Mouse (Mus musculus) gastrocnemius, postnatal 36 days (tissue): Measurements from ENCODE around the gene Pcx. TPM values are rescaled to one million over a fixed set of nuclear protein-coding genes. Genes with fewer than 3 reads are reported as not detected.

Experiments used
- DNase-seq, 2 experiments: peaks; one replicate each; pipeline ENCODE4 v3.0.0; 2022
- intact Hi-C: fragments of 180-260 bp; cut with DNase I; formaldehyde crosslinking; loops from one replicate; pipeline ENCODE4 v1.15.1; 2025
- total RNA-seq, 2 experiments: library from RNA; stranded (reverse); gene quantifications; 2 replicates each; pipeline ENCODE4 v1.2.3; 2021

The Pcx gene
- total RNA-seq, 2 experiments from 2014 or later: 62.5 to 63.4 TPM

DNA sequence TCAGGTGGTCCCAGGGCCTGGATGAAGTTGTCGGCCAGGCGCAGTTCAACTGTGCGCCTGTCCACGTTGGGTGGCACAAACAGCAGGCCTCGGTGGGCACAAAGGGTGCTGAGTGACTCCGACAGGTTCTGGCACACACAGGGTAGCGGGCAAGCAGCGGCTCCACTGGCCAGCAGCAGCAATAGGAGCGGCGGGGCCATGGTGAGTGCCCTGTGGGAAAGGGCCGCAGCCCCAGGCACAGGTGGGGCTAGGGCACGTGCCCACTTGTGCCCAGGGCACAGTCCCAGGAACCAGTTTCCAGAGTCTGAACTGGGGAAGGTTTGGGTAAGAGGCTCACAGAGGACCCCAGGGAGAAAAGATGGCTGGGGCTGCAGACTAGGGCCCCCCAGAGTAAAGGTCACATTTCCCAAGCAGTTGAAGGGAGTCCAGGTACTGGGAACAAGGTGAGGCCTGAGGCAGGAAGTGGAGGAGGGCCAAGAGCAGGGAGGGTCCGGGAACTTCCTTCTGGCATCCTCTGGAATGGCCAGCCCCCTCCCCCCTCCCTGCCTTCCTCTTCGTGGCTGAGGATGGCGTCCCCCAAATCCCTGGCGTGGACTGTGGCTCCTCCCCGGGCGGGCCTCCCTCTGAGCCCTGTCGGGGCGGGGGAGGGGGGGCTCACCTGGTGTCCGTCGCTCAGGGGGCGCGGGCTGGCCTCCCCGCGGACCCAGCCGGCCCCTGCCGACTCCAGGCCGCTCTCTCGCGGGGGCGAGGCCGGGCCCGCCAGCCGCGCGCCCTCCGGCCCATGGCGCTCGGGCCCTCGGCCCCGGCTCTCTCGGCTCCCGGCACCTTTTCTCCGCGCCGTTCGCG lies 104.3 kb downstream of the Pcx start:
- intact Hi-C loops: loop anchor here (2.0 kb wide), 1 partner anchor 116 kb away; the partner anchor contains the start of gene 2010003K11Rik
- no peak for DNase-seq

DNA sequence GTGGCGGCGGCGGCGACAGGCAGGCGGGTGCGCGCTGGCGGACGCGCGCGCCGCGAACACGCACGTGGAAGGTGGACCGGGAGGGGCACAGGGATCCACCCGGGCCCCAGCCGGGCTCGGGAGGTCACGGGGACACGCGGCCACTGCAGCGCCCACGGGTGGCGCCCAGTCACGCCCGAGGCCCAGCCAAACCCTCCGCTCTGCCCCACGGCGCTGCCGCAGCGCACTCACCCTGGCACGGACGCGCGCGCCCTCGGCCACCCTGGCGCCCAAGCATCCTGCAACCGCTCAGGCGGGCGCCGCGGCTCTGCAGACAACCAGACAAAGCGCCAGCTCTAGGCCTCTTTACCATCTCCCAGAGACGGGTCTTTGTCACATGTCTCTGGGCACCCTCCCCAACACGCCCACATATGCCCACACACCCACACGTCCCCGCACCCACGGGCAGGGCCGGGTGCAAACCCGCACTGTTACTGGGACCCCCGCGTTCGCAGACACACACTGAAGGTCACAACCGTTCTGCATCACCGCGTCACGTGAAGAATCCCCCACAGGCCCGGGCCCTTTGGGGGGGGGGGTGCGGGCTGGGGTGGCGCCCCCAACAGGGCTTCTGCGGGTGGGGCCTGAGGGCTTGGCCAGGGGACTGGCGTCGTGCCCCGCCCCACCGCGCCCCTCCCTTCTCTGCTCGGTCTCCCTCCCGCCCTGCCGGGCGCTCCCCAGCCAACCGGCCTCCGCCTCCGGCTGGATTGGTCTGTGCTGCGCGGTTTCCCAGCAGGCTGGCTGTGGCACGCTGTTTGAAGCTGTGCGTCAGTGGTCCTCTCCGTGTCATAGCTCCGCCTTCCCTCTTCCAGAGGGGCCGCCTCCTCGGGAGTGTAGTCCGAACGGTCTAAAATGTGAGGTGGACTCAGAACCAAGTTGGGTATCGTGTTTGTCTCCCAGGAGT lies 105.2 kb downstream of the Pcx start, which contains the start of gene Lrfn4:
Gene Lrfn4 (minus strand): TSS at position 517 of the 943 bp plus-strand sequence.
- intact Hi-C loops: loop anchor here (2.0 kb wide), 1 partner anchor 117 kb away; the partner anchor contains the start of gene 2010003K11Rik

DNA sequence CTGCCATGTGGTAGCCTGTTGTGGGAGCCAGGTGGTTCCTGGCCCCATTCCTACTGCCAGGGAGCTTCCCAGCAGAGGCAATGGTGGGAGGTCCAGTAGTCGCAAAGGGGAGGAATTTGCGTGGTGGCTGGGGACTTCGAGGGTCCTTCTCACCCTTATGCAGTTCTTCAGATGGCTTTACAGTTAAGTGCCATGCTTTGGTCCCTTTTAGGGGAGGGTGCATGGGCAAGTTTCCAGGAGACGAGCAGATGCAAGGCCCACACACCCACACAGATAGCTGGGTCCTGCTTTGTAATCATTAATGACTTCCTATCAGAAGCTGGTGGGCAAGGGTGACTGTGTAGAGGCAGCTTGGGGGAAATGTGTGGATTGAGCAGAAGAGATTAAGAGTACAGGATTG lies 106.3 kb downstream of the Pcx start:
- no peak for DNase-seq
- intact Hi-C loops: no loop called here

More for the DNA sequence above, 105.2 kb downstream of the Pcx start, which contains the start of gene Lrfn4:
- peak; percentile 62 to 74 for DNase-seq

DNA sequence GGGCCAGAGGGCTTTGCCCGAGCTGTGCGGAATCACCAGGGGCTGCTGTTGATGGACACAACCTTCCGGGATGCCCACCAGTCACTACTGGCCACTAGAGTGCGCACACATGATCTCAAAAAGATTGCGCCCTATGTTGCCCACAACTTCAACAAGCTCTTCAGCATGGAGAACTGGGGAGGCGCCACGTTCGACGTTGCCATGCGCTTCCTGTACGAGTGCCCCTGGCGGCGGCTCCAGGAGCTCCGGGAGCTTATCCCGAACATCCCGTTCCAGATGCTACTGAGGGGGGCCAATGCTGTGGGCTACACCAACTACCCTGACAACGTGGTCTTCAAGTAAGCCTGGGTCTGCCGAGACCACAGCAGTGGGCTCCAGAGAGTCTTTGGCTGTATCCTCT lies 107.9 kb downstream of the Pcx start:
- intact Hi-C loops: no loop called here

DNA sequence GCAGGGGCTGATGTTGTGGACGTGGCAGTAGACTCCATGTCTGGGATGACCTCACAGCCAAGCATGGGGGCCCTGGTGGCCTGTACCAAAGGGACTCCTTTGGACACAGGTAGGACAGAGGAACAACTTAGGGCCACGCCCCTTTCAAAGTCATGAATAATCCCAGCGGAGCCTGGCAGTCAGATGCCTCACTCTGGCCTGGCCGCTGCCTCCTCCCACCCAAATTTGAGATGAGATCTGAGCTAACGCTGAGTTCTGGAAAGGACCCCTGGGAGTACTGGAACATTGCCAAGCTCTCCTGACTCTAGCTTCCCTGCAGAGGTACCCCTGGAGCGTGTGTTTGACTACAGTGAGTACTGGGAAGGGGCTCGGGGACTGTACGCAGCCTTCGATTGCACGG lies 109.2 kb downstream of the Pcx start:
- DNase-seq: no peak
- intact Hi-C loops: no loop called here

More for the DNA sequence above, 107.9 kb downstream of the Pcx start:
- no peak for DNase-seq

DNA sequence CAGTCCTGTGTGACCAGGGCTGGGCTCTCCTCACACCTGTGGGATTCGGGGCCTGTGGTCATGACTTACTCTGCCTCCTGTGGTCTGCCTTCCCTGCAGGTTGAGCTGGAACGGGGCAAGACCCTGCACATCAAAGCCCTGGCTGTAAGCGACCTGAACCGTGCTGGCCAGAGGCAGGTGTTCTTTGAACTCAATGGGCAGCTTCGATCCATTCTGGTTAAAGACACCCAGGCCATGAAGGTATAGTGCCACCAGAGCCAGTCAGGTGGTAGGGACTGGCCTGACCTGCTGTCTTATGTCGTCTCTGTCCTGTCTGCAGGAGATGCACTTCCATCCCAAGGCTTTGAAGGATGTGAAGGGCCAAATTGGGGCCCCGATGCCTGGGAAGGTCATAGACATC lies 110.4 kb downstream of the Pcx start:
- intact Hi-C loops: loop anchor here (10.0 kb wide), 1 partner anchor 344 kb away; the partner anchor contains the start of gene Mrpl11
- no peak for DNase-seq

DNA sequence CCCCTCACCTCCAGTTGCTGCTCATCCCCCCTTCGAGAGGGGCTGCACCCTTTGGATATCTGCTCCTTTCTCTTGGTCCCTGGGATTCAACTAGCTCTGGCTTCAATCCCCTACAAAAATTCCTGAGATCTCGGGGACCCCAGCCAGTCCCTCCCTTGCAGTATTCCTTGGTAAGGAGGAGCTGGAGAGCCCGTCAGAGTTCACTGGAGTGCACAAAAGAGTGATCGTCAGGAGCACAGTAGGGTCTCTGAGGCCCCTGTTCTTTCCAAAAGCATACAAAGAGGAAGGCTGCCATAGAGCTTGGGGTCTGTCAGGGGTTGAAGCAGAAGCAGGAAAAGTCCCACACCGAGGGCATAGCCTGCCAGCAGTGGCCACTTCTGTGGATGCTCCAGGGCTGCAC lies 112.5 kb downstream of the Pcx start:
- intact Hi-C loops: loop anchor here (10.0 kb wide), 1 partner anchor 342 kb away; the partner anchor contains the start of gene Mrpl11
- DNase-seq: no peak

DNA sequence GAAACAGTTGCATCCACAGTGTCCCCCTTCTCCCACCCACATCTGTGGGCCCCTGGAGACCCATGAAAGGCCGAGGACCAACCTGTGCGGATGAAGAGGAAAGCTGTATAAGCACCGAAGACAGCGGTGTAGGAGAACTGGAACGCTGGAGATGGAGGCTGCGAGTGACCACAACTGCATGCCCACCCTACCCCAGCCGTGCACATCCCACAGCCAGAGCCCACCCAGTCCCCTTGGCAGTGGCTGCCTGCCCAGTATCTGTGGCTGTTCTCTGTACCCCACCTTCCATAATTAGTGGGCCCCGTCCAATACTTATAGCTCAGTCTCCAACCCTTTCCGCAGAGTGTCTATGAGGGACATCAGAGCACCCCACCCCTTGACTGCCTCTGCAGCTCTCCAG lies 113.1 kb downstream of the Pcx start:
- DNase-seq: no peak
- intact Hi-C loops: loop anchor here (10.0 kb wide), 1 partner anchor 341 kb away; the partner anchor contains the start of gene Mrpl11

DNA sequence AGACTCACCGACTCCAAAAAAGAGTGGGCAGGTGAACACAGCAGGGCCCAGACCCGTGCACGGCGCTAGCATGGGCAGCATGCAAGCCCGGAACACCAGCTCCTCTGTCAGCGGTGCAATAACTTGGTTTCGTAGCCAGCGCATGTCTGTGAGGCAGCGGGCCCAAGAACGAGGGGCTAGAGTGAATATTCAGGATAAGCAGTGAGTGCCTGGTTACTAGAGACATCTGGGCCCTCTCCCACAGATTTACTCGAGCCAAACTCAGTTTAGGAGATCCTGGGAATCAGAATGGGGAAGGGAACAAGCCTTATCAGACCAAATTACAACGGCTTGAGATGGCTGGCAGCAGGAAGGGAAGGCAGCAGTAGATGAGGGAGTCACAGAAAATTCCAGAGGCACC lies 113.7 kb downstream of the Pcx start:
- intact Hi-C loops: loop anchor here (10.0 kb wide), 1 partner anchor 341 kb away; the partner anchor contains the start of gene Mrpl11
- DNase-seq: no peak

DNA sequence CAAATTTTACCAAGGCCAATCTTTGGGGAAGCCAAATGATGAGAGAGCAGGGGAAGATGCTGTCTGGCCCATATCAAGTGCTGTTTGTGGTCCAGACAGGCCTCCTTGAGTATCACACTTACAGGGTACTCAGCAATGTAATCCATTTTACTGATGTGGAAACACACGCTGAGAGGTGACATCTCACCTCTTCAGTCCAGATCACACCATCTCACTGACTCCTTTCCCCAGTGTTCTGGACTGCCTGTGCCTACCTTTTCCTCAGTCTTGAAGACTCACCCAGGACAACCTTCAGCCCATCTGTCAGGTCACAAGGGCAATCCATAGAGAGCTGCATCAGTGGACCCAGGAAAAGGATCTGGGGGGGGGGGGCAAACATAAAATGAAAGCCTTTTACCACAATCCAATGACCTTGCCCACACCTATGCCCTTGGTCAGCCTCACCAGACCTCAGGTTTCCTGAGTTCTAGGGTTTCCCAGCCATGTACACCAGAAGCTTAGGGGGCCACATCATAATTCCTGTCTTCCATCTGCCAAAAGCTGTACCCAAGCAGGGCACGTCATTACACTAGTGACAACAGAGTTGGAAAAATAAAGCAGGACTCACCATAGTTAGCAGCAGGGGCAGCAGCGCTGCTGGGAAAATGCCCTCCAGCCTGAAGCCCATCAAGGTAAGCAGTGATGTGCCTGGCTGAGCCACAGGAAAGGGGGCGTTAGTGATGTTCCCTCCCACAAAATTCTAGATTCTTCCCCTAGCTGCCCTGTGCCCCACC lies 114.3 kb downstream of the Pcx start:
- no peak for DNase-seq

DNA sequence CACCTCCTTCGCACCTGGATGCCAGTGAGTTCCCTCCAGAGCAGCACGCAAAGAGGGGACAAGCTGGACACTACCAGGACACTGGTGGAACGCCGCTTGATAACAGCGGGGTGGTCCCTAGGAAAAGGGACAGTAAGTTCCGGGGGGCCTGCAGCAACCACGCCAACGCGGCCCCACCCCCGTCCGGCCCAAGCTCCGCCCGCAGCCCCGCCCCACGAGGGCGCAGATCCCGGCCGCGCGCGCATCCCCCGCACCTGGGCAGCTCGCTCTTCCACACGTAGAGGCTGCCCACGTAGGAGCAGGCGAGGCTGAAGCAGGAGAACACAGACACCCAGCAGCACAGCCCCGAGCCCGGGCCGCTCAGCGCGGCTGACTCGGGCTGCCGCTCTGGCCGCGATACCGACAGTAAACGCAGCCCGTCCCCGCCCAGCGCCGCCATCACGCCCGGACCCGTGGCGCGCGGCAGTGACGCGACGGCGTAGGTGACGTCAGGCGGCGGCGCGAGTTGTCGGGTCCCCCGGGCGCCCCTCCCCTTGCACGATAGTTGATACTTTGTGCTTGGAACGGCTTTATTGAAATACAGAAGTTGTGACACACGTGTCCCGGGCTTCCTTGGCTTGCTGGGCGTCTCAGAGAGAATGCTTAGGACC lies 115.0 kb downstream of the Pcx start, which contains the start of gene Rce1:
Gene Rce1 (minus strand): TSS at position 463 of the 650 bp plus-strand sequence.
- intact Hi-C loops: loop anchor here (10.0 kb wide), 1 partner anchor 339 kb away; the partner anchor contains the start of gene Mrpl11
- peak; percentile 83 to 90 for DNase-seq

More for the DNA sequence above, 114.3 kb downstream of the Pcx start:
- intact Hi-C loops: loop anchor here (10.0 kb wide), 1 partner anchor 340 kb away; the partner anchor contains the start of gene Mrpl11

DNA sequence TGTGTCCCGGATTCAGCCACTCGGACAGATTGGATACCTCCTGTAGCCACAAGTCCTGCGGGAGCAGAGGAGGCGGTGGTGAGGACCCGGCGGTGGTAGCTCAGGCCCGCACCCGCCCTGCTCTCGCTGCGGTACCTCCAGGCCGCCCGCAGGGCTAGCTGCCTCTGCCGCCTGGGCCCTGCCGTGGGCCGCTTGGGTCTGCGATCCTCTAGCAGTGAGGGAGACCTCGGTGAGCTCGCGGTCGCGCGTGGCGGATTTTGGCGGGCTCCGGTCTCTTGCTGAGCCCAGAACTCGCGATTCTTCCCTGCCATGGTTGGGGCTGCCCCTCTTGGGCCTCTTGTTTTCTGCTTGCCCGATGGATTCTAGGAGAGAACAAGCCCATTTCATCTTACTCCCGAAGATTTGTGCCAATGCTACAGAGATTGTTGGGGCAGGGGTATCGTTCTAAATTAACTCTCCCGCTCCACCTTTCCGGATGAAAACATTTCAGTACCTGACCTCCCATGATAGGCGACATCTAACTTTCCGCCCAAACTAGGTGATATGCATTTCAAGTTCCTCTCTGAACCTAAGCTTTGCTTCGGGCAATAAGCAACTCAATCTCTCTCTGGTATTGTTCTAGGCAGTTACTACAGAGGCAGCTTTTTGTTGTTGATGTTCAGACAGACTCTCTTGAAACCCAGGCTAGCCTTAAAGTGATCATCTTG lies 115.7 kb downstream of the Pcx start:
- intact Hi-C loops: loop anchor here (10.0 kb wide), 1 partner anchor 339 kb away; the partner anchor contains the start of gene Mrpl11
- DNase-seq: no peak

DNA sequence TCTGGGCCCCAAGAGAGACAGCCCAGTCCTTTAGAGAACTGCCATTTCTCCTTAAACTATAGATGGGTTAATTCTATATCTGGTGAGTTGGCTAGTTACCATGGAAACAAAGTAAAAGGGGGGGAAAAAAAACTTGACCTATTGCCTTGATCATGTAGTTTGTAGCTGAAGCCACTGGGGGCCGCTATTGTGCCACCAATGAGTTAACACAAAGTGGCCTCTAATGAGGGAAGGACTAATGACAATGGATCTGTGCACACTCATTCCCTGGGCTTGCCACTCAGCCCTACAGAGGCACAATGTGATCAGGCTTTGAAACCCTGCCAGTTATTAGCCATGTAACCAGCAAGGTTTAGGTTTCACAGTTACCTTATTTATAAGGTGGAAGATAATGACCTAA lies 118.5 kb downstream of the Pcx start:
- DNase-seq: no peak
- intact Hi-C loops: loop anchor here (2.0 to 10.0 kb wide), 2 partner anchors 116 to 336 kb away; partner anchors contain the start of gene Mrpl11

DNA sequence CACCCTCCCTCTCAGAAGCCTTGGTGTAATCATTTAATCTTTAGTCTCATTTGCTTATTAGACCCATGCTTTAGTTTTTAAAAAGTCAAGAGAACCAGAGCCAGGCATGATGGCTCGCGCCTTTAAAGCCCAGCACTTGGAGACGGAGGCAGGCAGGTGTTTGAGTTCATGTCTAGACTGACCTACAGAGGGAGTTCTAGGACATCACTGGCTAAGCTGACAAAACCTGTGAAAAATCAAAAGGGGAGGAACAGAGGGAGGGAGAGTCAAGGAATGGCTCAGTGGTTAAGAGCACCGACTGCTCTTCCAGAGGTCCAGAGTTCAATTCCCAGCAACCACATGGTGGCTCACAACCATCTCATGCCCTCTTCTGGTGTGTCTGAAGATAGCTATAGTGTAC lies 125.7 kb downstream of the Pcx start:
- DNase-seq: no peak
- intact Hi-C loops: no loop called here

DNA sequence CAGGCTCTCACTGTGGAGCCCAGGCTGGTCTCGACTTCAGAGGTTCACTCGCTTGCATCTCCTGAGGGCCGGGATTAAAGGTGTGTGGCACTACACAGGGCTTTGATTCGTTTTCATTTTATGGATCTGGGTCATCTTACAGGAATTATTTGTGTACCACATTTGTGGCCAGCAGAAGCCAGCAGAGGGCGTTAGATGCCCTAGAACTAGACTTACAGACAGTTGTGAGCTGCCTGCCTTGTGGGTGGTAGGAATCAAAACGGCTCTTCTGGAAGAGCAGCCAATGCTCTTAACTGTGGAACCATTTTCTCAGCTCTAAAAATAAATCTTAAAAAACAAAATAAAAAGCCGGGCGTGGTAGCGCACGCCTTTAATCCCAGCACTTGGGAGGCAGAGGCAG lies 134.0 kb downstream of the Pcx start:
- intact Hi-C loops: no loop called here

DNA sequence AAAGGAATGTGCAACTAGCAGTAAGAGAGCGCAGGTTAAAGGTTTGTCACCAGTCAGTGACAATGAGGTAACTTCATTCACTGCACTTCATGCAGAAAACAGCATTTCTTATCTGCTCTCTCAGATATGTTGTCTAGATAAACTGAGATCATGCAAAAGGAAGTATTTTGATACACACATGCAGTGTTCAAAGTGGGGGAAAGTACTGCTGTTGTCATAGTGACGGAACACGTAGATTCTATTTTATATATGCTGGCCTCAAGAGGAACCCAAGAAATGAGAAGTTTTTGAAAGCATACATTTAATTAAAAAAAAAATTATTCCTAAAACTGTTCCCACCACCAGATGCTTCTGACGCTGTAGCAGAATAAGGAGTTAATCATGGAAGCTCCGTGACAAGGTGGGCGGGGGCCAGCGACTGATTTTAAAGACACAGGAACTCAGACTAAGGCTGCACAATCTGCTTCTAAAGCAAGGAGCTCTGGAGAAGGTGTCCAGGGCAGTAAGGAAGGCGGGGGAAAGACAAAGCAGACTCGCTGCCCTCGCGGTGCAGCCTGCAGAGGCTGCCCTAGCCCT lies 136.7 kb downstream of the Pcx start:
- no peak for DNase-seq
- intact Hi-C loops: no loop called here

More for the DNA sequence above, 134.0 kb downstream of the Pcx start:
- DNase-seq: no peak

DNA sequence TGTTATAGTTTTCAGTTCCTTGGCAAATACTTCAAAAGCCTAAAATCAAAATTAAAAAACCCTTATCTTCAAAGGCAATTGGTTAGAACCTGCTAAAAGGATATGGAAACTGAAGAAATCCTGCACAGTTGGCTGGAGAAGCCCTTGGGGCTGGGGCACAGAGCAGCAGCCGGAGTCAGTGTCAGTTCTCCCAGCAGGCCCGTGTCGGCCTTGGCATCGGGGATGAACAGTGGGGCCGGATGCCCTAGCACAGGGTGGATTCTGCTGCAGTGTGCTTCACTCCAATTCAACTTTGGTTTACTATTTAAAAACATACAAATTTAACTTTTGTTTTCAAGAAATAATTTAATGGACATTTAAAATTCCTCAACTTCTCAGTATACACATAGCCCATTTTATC lies 147.9 kb downstream of the Pcx start:
- intact Hi-C loops: loop anchor here (5.0 kb wide), 1 partner anchor 59 kb away; no protein-coding TSS in a partner anchor
- DNase-seq: no peak

DNA sequence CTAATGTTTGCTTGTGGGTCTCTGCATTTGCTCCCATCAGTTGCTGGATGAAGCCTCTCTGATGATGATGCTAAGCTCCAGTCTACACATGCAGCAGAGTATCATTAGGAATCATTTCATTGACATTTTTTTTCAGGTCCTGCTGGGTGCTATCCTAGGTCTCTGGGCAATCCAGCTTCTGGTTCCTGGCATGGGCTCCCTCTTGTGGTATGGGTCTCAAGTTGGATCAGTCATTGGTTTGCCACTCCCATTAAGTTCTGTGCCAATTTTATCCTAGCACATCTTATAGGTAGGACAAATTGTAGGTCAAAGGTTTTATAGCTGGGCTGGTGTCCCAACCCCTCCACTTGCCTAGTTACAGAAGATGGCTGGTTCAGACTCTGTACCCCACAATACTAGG lies 156.5 kb downstream of the Pcx start:
- intact Hi-C loops: no loop called here
- no peak for DNase-seq
